Mouse (Mus musculus): ENCODE measurements around the gene Ptprd. TPM values are rescaled to one million over a fixed set of nuclear protein-coding genes. Genes with fewer than 3 reads are reported as not detected.

Gene Ptprd
- polyA plus RNA-seq, 1 experiment from 2014 or later: 6.3 TPM

GRCm38 (mm10) chr4:77555841-77556240 is 655.9 kb downstream of the Ptprd start:
- Histone ChIP-seq H3K4me3 (ENCODE audit: low read depth, low read length) (no peak overlapping the region), H3K36me3 (ENCODE audit: control insufficient read depth, insufficient read depth) (no peaks in the 10 kb centered on the region), H3K4me1 (ENCODE audit: control insufficient read depth, low read depth, low read length) (no peaks in the 10 kb centered on the region), H3K9ac (ENCODE audit: low read depth, low read length) (no peak overlapping the region), H3K27me3 (ENCODE audit: control insufficient read depth, insufficient read depth, low read depth, low read length) (no peaks in the 10 kb centered on the region), H3K4me2 (ENCODE audit: low read depth, low read length) (no peak overlapping the region), H3K27ac (ENCODE audit: low read length) (no peak overlapping the region), H3K9me3 (replicated peaks; ENCODE audit: control insufficient read depth, low read length) (no peaks in the 10 kb centered on the region)
- WGBS (ENCODE audit: insufficient replicate concordance): 40% methylated on average over 4 of the region's 4 CpGs
- ATAC-seq (ENCODE audit: low read depth): no peak

- H3K27ac ChIP-seq (ENCODE audit: low read length): no peak overlapping the region
- H3K9me3 ChIP-seq (replicated peaks; ENCODE audit: control insufficient read depth, low read length): no peaks in the 10 kb centered on the region
- no peaks in the 10 kb centered on the region for H3K36me3 ChIP-seq (ENCODE audit: control insufficient read depth, insufficient read depth)
- no peak overlapping the region for H3K9ac ChIP-seq (ENCODE audit: low read depth, low read length)
- H3K4me3 ChIP-seq (ENCODE audit: low read depth, low read length): no peak overlapping the region
- no peaks in the 10 kb centered on the region for H3K27me3 ChIP-seq (ENCODE audit: control insufficient read depth, insufficient read depth, low read depth, low read length)
- no peaks in the 10 kb centered on the region for H3K4me1 ChIP-seq (ENCODE audit: control insufficient read depth, low read depth, low read length)
- H3K4me2 ChIP-seq (ENCODE audit: low read depth, low read length): no peak overlapping the region
- WGBS (ENCODE audit: insufficient replicate concordance): 69% methylated on average over 4 of the region's 4 CpGs
- no peak for ATAC-seq (ENCODE audit: low read depth)
These were observed 673.9 kb downstream of the Ptprd start for GRCm38 (mm10) chr4:77537843-77538242.

GRCm38 (mm10) chr4:77537336-77537735 is 674.4 kb downstream of the Ptprd start:
- no peaks in the 10 kb centered on the region for H3K9me3 ChIP-seq (replicated peaks; ENCODE audit: control insufficient read depth, low read length)
- no peaks in the 10 kb centered on the region for H3K27me3 ChIP-seq (ENCODE audit: control insufficient read depth, insufficient read depth, low read depth, low read length)
- no peak overlapping the region for H3K4me3 ChIP-seq (ENCODE audit: low read depth, low read length)
- 68% methylated on average over 5 of the region's 5 CpGs for WGBS (ENCODE audit: insufficient replicate concordance)
- H3K4me2 ChIP-seq (ENCODE audit: low read depth, low read length): no peak overlapping the region
- ATAC-seq (ENCODE audit: low read depth): no peak
- no peak overlapping the region for H3K27ac ChIP-seq (ENCODE audit: low read length)
- no peaks in the 10 kb centered on the region for H3K4me1 ChIP-seq (ENCODE audit: control insufficient read depth, low read depth, low read length)
- H3K9ac ChIP-seq (ENCODE audit: low read depth, low read length): no peak overlapping the region
- no peaks in the 10 kb centered on the region for H3K36me3 ChIP-seq (ENCODE audit: control insufficient read depth, insufficient read depth)

GRCm38 (mm10) chr4:77535601-77536000 is 676.2 kb downstream of the Ptprd start:
- H3K36me3 ChIP-seq (ENCODE audit: control insufficient read depth, insufficient read depth): no peaks in the 10 kb centered on the region
- WGBS (ENCODE audit: insufficient replicate concordance): 65% methylated on average over 6 of the region's 6 CpGs
- no peak overlapping the region for H3K4me3 ChIP-seq (ENCODE audit: low read depth, low read length)
- no peaks in the 10 kb centered on the region for H3K4me1 ChIP-seq (ENCODE audit: control insufficient read depth, low read depth, low read length)
- H3K4me2 ChIP-seq (ENCODE audit: low read depth, low read length): no peak overlapping the region
- H3K27ac ChIP-seq (ENCODE audit: low read length): no peak overlapping the region
- H3K9ac ChIP-seq (ENCODE audit: low read depth, low read length): no peak overlapping the region
- H3K27me3 ChIP-seq (ENCODE audit: control insufficient read depth, insufficient read depth, low read depth, low read length): no peaks in the 10 kb centered on the region
- no peaks in the 10 kb centered on the region for H3K9me3 ChIP-seq (replicated peaks; ENCODE audit: control insufficient read depth, low read length)
- no peak for ATAC-seq (ENCODE audit: low read depth)

GRCm38 (mm10) chr4:77534553-77534952 is 677.2 kb downstream of the Ptprd start:
- WGBS (ENCODE audit: insufficient replicate concordance): 56% methylated on average over 4 of the region's 4 CpGs
- H3K4me2 ChIP-seq (ENCODE audit: low read depth, low read length): no peak overlapping the region
- no peak overlapping the region for H3K4me3 ChIP-seq (ENCODE audit: low read depth, low read length)
- H3K9ac ChIP-seq (ENCODE audit: low read depth, low read length): no peak overlapping the region
- H3K4me1 ChIP-seq (ENCODE audit: control insufficient read depth, low read depth, low read length): no peaks in the 10 kb centered on the region
- no peak for ATAC-seq (ENCODE audit: low read depth)
- no peaks in the 10 kb centered on the region for H3K27me3 ChIP-seq (ENCODE audit: control insufficient read depth, insufficient read depth, low read depth, low read length)
- no peaks in the 10 kb centered on the region for H3K36me3 ChIP-seq (ENCODE audit: control insufficient read depth, insufficient read depth)
- no peak overlapping the region for H3K27ac ChIP-seq (ENCODE audit: low read length)
- no peaks in the 10 kb centered on the region for H3K9me3 ChIP-seq (replicated peaks; ENCODE audit: control insufficient read depth, low read length)

GRCm38 (mm10) chr4:77519166-77519565 is 692.6 kb downstream of the Ptprd start:
- no peak for ATAC-seq (ENCODE audit: low read depth)

GRCm38 (mm10) chr4:77513914-77514628 is 697.7 kb downstream of the Ptprd start:
- Histone ChIP-seq H3K4me3 (ENCODE audit: low read depth, low read length) (no peak overlapping the region), H3K4me2 (ENCODE audit: low read depth, low read length) (no peak overlapping the region)
- no peak for ATAC-seq (ENCODE audit: low read depth)

More at GRCm38 (mm10) chr4:77519166-77519565, 692.6 kb downstream of the Ptprd start:
- Histone ChIP-seq H3K36me3 (ENCODE audit: control insufficient read depth, insufficient read depth) (no peaks in the 10 kb centered on the region), H3K9ac (ENCODE audit: low read depth, low read length) (no peak overlapping the region), H3K4me3 (ENCODE audit: low read depth, low read length) (no peak overlapping the region), H3K27ac (ENCODE audit: low read length) (no peak overlapping the region), H3K9me3 (replicated peaks; ENCODE audit: control insufficient read depth, low read length) (no peaks in the 10 kb centered on the region), H3K4me1 (ENCODE audit: control insufficient read depth, low read depth, low read length) (no peaks in the 10 kb centered on the region), H3K27me3 (ENCODE audit: control insufficient read depth, insufficient read depth, low read depth, low read length) (no peaks in the 10 kb centered on the region), H3K4me2 (ENCODE audit: low read depth, low read length) (no peak overlapping the region)
- 42% methylated on average over 5 of the region's 5 CpGs for WGBS (ENCODE audit: insufficient replicate concordance)

GRCm38 (mm10) chr4:77513041-77513440 is 698.7 kb downstream of the Ptprd start:
- no peaks in the 10 kb centered on the region for H3K36me3 ChIP-seq (ENCODE audit: control insufficient read depth, insufficient read depth)
- H3K4me2 ChIP-seq (ENCODE audit: low read depth, low read length): no peak overlapping the region
- H3K4me1 ChIP-seq (ENCODE audit: control insufficient read depth, low read depth, low read length): no peaks in the 10 kb centered on the region
- no peaks in the 10 kb centered on the region for H3K9me3 ChIP-seq (replicated peaks; ENCODE audit: control insufficient read depth, low read length)
- no peak overlapping the region for H3K4me3 ChIP-seq (ENCODE audit: low read depth, low read length)
- no peaks in the 10 kb centered on the region for H3K27me3 ChIP-seq (ENCODE audit: control insufficient read depth, insufficient read depth, low read depth, low read length)
- H3K27ac ChIP-seq (ENCODE audit: low read length): no peak overlapping the region
- ATAC-seq (ENCODE audit: low read depth): no peak
- WGBS (ENCODE audit: insufficient replicate concordance): 49% methylated on average over 3 of the region's 3 CpGs
- no peak overlapping the region for H3K9ac ChIP-seq (ENCODE audit: low read depth, low read length)

More at GRCm38 (mm10) chr4:77513914-77514628, 697.7 kb downstream of the Ptprd start:
- WGBS (ENCODE audit: insufficient replicate concordance): 63% methylated on average over 5 of the region's 5 CpGs
- no peak overlapping the region for H3K9ac ChIP-seq (ENCODE audit: low read depth, low read length)
- H3K27ac ChIP-seq (ENCODE audit: low read length): no peak overlapping the region
- H3K27me3 ChIP-seq (ENCODE audit: control insufficient read depth, insufficient read depth, low read depth, low read length): no peaks in the 10 kb centered on the region
- no peaks in the 10 kb centered on the region for H3K4me1 ChIP-seq (ENCODE audit: control insufficient read depth, low read depth, low read length)
- no peaks in the 10 kb centered on the region for H3K9me3 ChIP-seq (replicated peaks; ENCODE audit: control insufficient read depth, low read length)
- H3K36me3 ChIP-seq (ENCODE audit: control insufficient read depth, insufficient read depth): no peaks in the 10 kb centered on the region

- no peak for ATAC-seq (ENCODE audit: low read depth)
- Histone ChIP-seq H3K9ac (ENCODE audit: low read depth, low read length) (no peak overlapping the region), H3K4me1 (ENCODE audit: control insufficient read depth, low read depth, low read length) (no peaks in the 10 kb centered on the region), H3K9me3 (replicated peaks; ENCODE audit: control insufficient read depth, low read length) (no peaks in the 10 kb centered on the region), H3K4me2 (ENCODE audit: low read depth, low read length) (no peak overlapping the region), H3K27me3 (ENCODE audit: control insufficient read depth, insufficient read depth, low read depth, low read length) (no peaks in the 10 kb centered on the region), H3K27ac (ENCODE audit: low read length) (no peak overlapping the region), H3K4me3 (ENCODE audit: low read depth, low read length) (no peak overlapping the region), H3K36me3 (ENCODE audit: control insufficient read depth, insufficient read depth) (no peaks in the 10 kb centered on the region)
- WGBS (ENCODE audit: insufficient replicate concordance): 50% methylated on average over 7 of the region's 7 CpGs
These were observed 757.7 kb downstream of the Ptprd start for GRCm38 (mm10) chr4:77454049-77454448.

Data from liver, embryonic 16.5 days (tissue).